Mouse (Mus musculus) limb, embryonic 14.5 days (tissue): ENCODE data around the gene Rrnad1. TPM values are rescaled to one million over a fixed set of nuclear protein-coding genes. Genes with fewer than 3 reads are reported as not detected.
A peak's percentile ranks its signal among the peaks of the same experiment; 100 is the strongest.

Experiments used
- ATAC-seq: fragments of 200-750 bp; cut with Nextera tagmentation; 2 replicates; pipeline ENCODE4 v1.8.0; 2017; ENCODE audit warnings: low read depth, moderate number of reproducible peaks, moderate TSS enrichment; ENCODE audit not compliant: low FRiP score
- DNase-seq: peaks from one replicate; pipeline ENCODE4 v3.0.0-alpha.2; 2015; ENCODE audit warnings: low spot score
- H3K27ac ChIP-seq: fragments of 300-500 bp; sonication (generic); replicated peaks from 2 replicates; pipeline ENCODE4 v1.5.1; 2014; ENCODE audit warnings: low read depth, mild to moderate bottlenecking, low read length, moderate library complexity, mixed read lengths
- H3K27me3 ChIP-seq: fragments of 300-500 bp; sonication (generic); 2 replicates; pipeline ENCODE4 v1.6.1; 2014; ENCODE audit warnings: low read length, mixed read lengths; ENCODE audit not compliant: control insufficient read depth, insufficient read depth
- H3K36me3 ChIP-seq: fragments of 300-500 bp; sonication (generic); 2 replicates; pipeline ENCODE4 v1.6.1; 2014; ENCODE audit warnings: mild to moderate bottlenecking, low read length, moderate library complexity, mixed read lengths; ENCODE audit not compliant: control insufficient read depth, insufficient read depth
- H3K4me1 ChIP-seq: fragments of 300-500 bp; sonication (generic); 2 replicates; pipeline ENCODE4 v1.6.1; 2014; ENCODE audit warnings: antibody characterized with exemption, low read length, mixed read lengths; ENCODE audit not compliant: control insufficient read depth, insufficient read depth
- H3K4me2 ChIP-seq: fragments of 300-500 bp; sonication (generic); replicated peaks from 2 replicates; pipeline ENCODE4 v1.6.1; 2014; ENCODE audit warnings: low read depth, mild to moderate bottlenecking, low read length, moderate library complexity; ENCODE audit not compliant: severe bottlenecking
- H3K4me3 ChIP-seq: fragments of 300-500 bp; sonication (generic); replicated peaks from 2 replicates; pipeline ENCODE4 v1.5.1; 2014; ENCODE audit warnings: low read length
- H3K9ac ChIP-seq: fragments of 300-500 bp; sonication (generic); 2 replicates; pipeline ENCODE4 v1.6.1; 2014; ENCODE audit warnings: mild to moderate bottlenecking, low read depth, low read length, moderate library complexity; ENCODE audit not compliant: severe bottlenecking
- H3K9me3 ChIP-seq: fragments of 300-500 bp; sonication (generic); 2 replicates; pipeline ENCODE4 v1.6.1; 2016; ENCODE audit warnings: low read length; ENCODE audit not compliant: control insufficient read depth
- POLR2A ChIP-seq: fragments of 200-500 bp; IDR thresholded peaks from 2 replicates; pipeline ENCODE4 v1.8.0; 2012; ENCODE audit warnings: inconsistent platforms, mild to moderate bottlenecking, moderate library complexity, borderline replicate concordance; ENCODE audit not compliant: insufficient read depth, insufficient read length; ENCODE audit errors: extremely low read depth
- WGBS: fragments of 180-500 bp; shearing (Covaris S2); extraction: QIAGEN DNeasy Blood & Tissue Kit; methylation state at CpG from one replicate; pipeline ENCODE4 v1.1.7; 2014; 5-methylcytosine and 5-hydroxymethylcytosine counted together
- polyA plus RNA-seq, 2 experiments: library from polyadenylated mRNA; depleted of rRNA in 1 of 2; stranded (reverse) in 1 of 2; unstranded in 1 of 2; fragments of >200 nt; fragmentation: Nextera tagmentation in 1 of 2; extraction: Ambion mirVana in 1 of 2; gene quantifications; 2 replicates each; pipeline versions ENCODE4 v1.2.1 to v1.2.3; 2012 to 2014

Gene Rrnad1
- polyA plus RNA-seq, 2 experiments: 15.6 to 53.6 TPM

GRCm38 (mm10) chr3:87927452-87927851, 3.1 kb downstream of the Rrnad1 start:
- no peak overlapping the region for H3K27ac ChIP-seq

GRCm38 (mm10) chr3:87924996-87925395, 5.5 kb downstream of the Rrnad1 start:
- H3K27ac ChIP-seq: no peak overlapping the region
- WGBS: 93% methylated on average over 7 of the region's 7 CpGs

More at GRCm38 (mm10) chr3:87927452-87927851, 3.1 kb downstream of the Rrnad1 start:
- ATAC-seq (no peak), DNase-seq (no peak)
- TF ChIP-seq POLR2A: no peak
- whole genome bisulfite sequencing: 90% methylated on average over 5 of the region's 5 CpGs
- Histone ChIP-seq H3K4me1 (peaks cover 14% of the 10 kb centered on the region), H3K9ac (no peak overlapping the region), H3K36me3 (peaks cover 53% of the 10 kb centered on the region), H3K27me3 (no peaks in the 10 kb centered on the region), H3K4me3 (no peak overlapping the region), H3K4me2 (no peak overlapping the region), H3K9me3 (no peaks in the 10 kb centered on the region)

GRCm38 (mm10) chr3:87920270-87920943, 10.1 kb downstream of the Rrnad1 start:
- DNase-seq: no peak
- Histone ChIP-seq H3K4me3 (peak overlapping the region; percentile 70), H3K27ac (no peak overlapping the region), H3K9ac (peak overlapping the region; percentile 74), H3K36me3 (peaks cover 52% of the 10 kb centered on the region), H3K27me3 (no peaks in the 10 kb centered on the region), H3K4me2 (peak overlapping the region; percentile 79), H3K4me1 (peaks cover 4% of the 10 kb centered on the region; the same call in 1 of the 2 replicates), H3K9me3 (no peaks in the 10 kb centered on the region)
- 69% methylated on average over 9 of the region's 9 CpGs for WGBS
- TF ChIP-seq POLR2A: no peak
- ATAC-seq: no peak

More at GRCm38 (mm10) chr3:87924996-87925395, 5.5 kb downstream of the Rrnad1 start:
- Histone ChIP-seq H3K9me3 (no peaks in the 10 kb centered on the region), H3K36me3 (peaks cover 54% of the 10 kb centered on the region), H3K9ac (no peak overlapping the region), H3K4me1 (peaks cover 10% of the 10 kb centered on the region), H3K27me3 (no peaks in the 10 kb centered on the region), H3K4me3 (no peak overlapping the region), H3K4me2 (no peak overlapping the region)
- no peak for ATAC-seq
- no peak for DNase-seq
- TF ChIP-seq POLR2A: no peak

- DNase-seq: peak; percentile 93
- Histone ChIP-seq H3K4me3 (peak within 1 kb of the TSS; percentile 70), H3K4me1 (peaks cover 4% of the 10 kb centered on the region; the same call in 1 of the 2 replicates), H3K27me3 (no peaks in the 10 kb centered on the region), H3K9ac (peak within 1 kb of the TSS; percentile 74), H3K4me2 (peak within 1 kb of the TSS; percentile 79), H3K9me3 (no peaks in the 10 kb centered on the region), H3K27ac (peak within 1 kb of the TSS; percentile 81), H3K36me3 (peaks cover 52% of the 10 kb centered on the region)
- no peak for TF ChIP-seq POLR2A
- under 1% methylated on average over 30 of the region's 30 CpGs for WGBS
- ATAC-seq: peak; percentile 85
These were observed 11.0 kb downstream of the Rrnad1 start, which contains the start of gene Mrpl24 for GRCm38 (mm10) chr3:87919336-87920108. Mrpl24 (plus strand) TSS chr3:87919506.

- no peak overlapping the region for H3K4me3 ChIP-seq
- H3K27ac ChIP-seq: no peak overlapping the region
- WGBS: 96% methylated on average over 1 of the region's 1 CpGs
- ATAC-seq: no peak
- no peak for DNase-seq
- no peak overlapping the region for H3K4me2 ChIP-seq
- H3K9ac ChIP-seq: no peak overlapping the region
- peaks cover 52% of the 10 kb centered on the region for H3K36me3 ChIP-seq
- H3K9me3 ChIP-seq: no peaks in the 10 kb centered on the region
- H3K4me1 ChIP-seq: peaks cover 4% of the 10 kb centered on the region; the same call in 1 of the 2 replicates
- no peak for TF ChIP-seq POLR2A
- H3K27me3 ChIP-seq: no peaks in the 10 kb centered on the region
These were observed 12.0 kb downstream of the Rrnad1 start for GRCm38 (mm10) chr3:87918551-87918950.
